Mouse (Mus musculus) macrophage (primary cell): ENCODE data around the gene Aasdhppt. TPM values are rescaled to one million over a fixed set of nuclear protein-coding genes. Genes with fewer than 3 reads are reported as not detected.

Source experiments
- H3K27ac ChIP-seq: fragments of 350-480 bp; formaldehyde crosslinking; 2 replicates; pipeline ENCODE4 v1.9.0; 2021
- H3K36me3 ChIP-seq: fragments of 350-480 bp; formaldehyde crosslinking; 2 replicates; pipeline ENCODE4 v1.9.0; 2021; ENCODE audit errors: inconsistent target
- H3K4me3 ChIP-seq: fragments of 350-480 bp; formaldehyde crosslinking; 2 replicates; pipeline ENCODE4 v1.9.0; 2021; ENCODE audit errors: inconsistent target
- H3K79me2 ChIP-seq: fragments of 350-480 bp; formaldehyde crosslinking; 2 replicates; pipeline ENCODE4 v1.9.0; 2021; ENCODE audit errors: inconsistent target
- WGBS: methylation state at CpG from one replicate; pipeline ENCODE4 v1.1.7; 2026; ENCODE audit warnings: inconsistent platforms; ENCODE audit not compliant: missing documents; 5-methylcytosine and 5-hydroxymethylcytosine counted together
- polyA plus RNA-seq: library from polyadenylated mRNA; stranded (reverse); fragments of 250-400 nt; gene quantifications from 3 replicates; pipeline ENCODE4 v1.2.4, GENCODE M21; 2018; ENCODE audit warnings: inconsistent platforms
- total RNA-seq, 78 experiments: library from RNA; depleted of rRNA; stranded (reverse); fragments of 250-400 nt; gene quantifications; 1 replicate in 9 of 78; 2 replicates in 24 of 78; 3 replicates in 43 of 78; 4 replicates in 2 of 78; pipeline ENCODE4 v1.2.4; 2018; ENCODE audit warnings: inconsistent platforms in 56 of 78

The Aasdhppt gene
- 10 to 100 TPM in 3 of 26 experiments, 1 to 10 TPM in 23; 1.1 to 12.4 (median 4.5) TPM for total RNA-seq (2018; cell fraction: chromatin; rRNA removed)
- total RNA-seq (2018; cell fraction: cytosol; rRNA removed) = 1 to 10 TPM; 4.0 to 9.5 (median 7.2) TPM
- total RNA-seq (2018; cell fraction: nucleus; rRNA removed) = 10 to 100 TPM in 4 of 26 experiments, 1 to 10 TPM in 22; 2.8 to 16.4 (median 4.4) TPM
- 7.7 to 13.4 TPM (median 7.7 TPM) in 3 replicates for polyA plus RNA-seq

DNA sequence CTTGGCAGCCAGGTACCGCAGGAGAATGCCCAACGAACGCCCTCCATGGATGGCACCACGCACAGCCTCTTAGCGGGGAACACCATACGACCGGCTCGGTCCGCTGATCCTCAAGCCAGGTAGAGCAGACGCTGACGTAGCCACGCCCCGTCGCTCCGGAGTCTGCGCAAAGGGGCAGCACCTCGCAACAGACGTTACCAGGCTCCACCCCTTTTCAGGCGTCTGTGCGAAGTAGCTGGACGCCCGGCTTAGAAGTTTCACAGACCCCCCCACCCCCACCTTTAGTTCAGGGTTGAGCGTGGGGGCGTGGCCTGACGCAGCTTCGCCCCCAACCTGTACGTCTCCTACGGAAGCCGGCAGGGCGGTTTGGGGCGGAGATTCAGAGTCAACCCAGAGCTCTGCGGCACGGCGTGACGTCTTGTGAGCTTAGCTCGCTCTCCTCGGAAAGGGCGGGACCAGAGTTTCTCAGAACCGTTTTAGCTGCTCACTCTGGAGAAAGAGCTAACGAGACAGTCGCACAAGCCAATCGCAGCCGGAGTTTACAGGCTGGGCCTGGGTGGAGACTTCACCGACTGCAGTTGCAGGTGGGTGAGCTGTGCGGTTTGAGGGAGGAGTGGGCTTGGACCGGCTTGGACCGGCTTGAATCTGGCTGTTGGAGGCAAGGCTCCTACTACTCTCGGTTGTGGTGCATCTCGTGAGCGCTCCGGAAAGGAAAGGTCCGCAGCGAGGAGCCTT is at the start of gene Aasdhppt, which contains the start of gene Kbtbd3:
TSS of gene Aasdhppt (minus strand) at position 121 of the 735 bp plus-strand sequence.
TSS of gene Kbtbd3 (plus strand) at position 483 of the 735 bp plus-strand sequence.
- peaks cover 27% of the 10 kb centered on the region for H3K79me2 ChIP-seq
- no peaks in the 10 kb centered on the region for H3K36me3 ChIP-seq
- H3K27ac ChIP-seq = peak within 1 kb of the TSS; percentile 74
- 1% methylated on average over 53 of the region's 53 CpGs for WGBS
- H3K4me3 ChIP-seq = peak within 1 kb of the TSS; percentile 94

DNA sequence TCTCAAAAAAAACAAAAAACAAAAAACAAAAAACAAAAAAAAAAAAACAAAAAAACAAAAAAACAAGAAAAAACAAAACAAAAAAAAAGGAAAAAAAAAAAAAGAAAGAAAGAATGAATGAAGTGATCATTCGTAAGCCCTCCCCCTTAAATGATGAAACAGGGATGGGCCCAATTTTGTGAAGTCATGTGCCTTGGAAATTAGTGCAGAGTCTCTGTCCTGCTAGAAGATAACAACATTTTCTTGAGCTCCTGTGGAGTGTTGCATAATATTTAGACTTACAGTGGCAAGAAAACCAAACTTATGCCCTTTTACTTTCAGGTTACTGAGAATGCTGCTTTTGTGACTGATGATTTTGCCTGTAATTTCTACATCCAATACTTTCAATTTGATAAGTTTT is 43.9 kb upstream of the Aasdhppt start:
- WGBS = 100% methylated on average over 1 of the region's 1 CpGs
- H3K4me3 ChIP-seq = no peak overlapping the region
- H3K36me3 ChIP-seq = no peaks in the 10 kb centered on the region

DNA sequence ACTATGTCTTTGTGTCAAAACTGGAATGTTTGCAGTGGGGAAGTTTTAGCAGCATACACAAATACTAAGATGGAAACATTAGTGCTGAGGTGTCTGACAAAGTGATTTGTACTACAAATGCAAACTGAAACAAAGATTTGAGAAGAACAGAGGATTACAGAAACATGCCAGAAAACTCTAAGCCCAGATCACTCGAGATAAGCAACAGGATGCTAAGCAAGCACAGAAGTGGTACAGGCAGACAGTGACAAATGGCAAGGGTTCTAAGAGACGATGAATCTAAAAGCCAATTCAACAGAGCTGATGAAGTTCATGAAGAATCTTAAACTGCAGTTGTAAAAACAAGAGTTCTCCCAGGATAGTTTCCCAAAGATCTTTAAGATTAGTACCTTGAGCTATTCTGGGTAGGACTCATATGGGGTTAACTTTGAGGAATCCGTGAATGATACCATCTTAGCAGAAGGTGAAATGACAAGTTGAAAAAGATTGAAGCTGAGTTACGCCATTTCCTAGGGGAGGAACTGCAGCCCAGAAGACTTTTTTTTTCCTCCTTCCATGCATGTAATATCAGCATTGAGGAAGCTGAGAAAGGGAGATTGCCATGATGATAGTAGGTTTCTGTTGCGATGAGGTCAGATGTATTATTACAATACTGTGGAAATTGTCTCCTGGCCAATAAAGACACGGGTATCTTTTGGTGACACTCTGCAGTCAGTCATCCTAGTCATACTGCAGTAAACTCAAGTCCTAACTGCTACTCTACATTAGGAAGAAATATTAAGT is 9.9 kb upstream of the Aasdhppt start:
- 60% methylated on average over 6 of the region's 6 CpGs for WGBS
- Histone ChIP-seq H3K27ac (no peak overlapping the region), H3K36me3 (no peaks in the 10 kb centered on the region), H3K79me2 (no peaks in the 10 kb centered on the region), H3K4me3 (no peak overlapping the region)

More for the DNA sequence above, 43.9 kb upstream of the Aasdhppt start:
- H3K27ac ChIP-seq = no peak overlapping the region
- H3K79me2 ChIP-seq = no peaks in the 10 kb centered on the region

DNA sequence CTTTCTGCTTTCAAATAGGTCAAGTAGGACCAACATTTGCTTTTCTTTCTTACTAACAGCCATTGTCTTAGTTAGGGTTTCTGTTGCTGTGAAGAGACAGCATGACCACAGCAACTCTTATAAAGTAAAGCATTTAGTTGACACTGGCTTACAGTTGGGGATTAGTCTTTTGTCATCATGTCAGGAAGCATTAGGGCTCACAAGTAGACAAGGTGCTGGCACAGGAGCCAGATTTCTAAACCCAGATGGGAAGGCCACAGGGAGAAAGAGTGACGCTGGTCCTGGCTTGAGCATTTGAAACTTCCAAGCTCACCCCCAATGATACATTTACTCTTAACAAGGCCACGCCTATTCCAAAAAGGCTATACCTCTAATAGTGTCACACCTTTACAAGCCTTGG is 6.5 kb upstream of the Aasdhppt start:
- no peaks in the 10 kb centered on the region for H3K36me3 ChIP-seq
- H3K79me2 ChIP-seq = no peaks in the 10 kb centered on the region; the same call in 1 of the 2 replicates
- no peak overlapping the region for H3K27ac ChIP-seq
- no peak overlapping the region for H3K4me3 ChIP-seq
- WGBS = 100% methylated on average over 2 of the region's 2 CpGs

DNA sequence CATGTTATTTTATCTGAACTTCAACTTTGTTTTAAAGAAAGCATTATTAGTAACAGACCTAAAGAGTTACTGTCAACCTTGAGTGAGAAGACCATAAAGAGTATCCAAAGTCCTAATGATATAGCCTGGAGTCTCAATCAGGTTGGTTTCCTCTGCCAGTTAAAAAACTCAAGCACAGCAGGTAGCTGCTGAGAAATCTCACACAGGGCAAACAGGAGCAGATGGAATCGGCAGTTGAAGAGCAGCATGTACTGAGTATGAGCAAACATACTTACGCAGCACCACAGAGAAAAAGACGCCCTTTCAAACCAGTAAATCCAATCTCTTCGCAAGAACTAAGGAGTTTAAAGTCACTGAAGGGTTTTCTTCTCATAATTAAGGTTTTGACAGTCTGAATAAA is 4.7 kb upstream of the Aasdhppt start:
- Histone ChIP-seq H3K4me3 (no peak overlapping the region), H3K27ac (no peak overlapping the region), H3K36me3 (no peaks in the 10 kb centered on the region), H3K79me2 (no peaks in the 10 kb centered on the region; the same call in 1 of the 2 replicates)
- 97% methylated on average over 4 of the region's 4 CpGs for WGBS

DNA sequence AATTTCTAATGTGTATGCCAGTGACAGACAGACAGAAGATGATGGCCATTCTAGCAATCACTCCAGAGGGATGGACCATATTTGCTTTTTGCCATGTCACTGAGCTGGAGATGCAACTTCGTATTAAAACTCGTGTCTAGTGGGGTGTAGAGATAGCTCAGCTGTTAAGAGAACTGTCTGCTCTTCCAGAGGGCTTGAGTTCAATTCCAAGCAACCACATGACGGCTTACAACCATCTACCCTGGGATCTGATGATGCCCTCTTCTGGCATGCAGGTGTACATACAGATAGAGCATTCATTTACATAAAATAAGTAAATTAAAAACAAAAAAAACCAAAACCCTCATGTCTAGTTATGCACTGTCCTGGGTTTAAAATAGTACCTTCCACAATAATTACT is 1.9 kb upstream of the Aasdhppt start:
- Histone ChIP-seq H3K4me3 (no peak overlapping the region), H3K79me2 (peaks cover 26% of the 10 kb centered on the region), H3K36me3 (no peaks in the 10 kb centered on the region), H3K27ac (no peak overlapping the region)
- WGBS = 93% methylated on average over 3 of the region's 3 CpGs

DNA sequence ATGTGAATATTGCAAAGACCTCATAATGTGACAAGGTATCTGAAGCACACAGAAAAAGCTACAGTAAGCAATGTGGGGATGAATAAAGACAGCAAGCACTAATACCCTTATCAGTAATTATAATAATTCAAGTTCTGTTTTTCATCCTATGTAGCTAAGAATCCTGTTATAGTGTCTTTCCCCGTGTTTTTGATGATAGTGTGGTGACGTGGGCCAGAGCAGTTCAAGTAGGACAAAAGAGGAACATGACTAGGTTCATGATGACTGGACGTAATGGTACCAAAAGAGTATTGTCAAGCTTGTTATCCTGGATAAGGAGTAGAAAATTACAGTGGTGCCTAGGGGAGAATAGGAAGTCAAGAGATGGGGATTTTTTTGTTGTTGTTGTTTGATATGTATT is 1.4 kb upstream of the Aasdhppt start:
- Histone ChIP-seq H3K36me3 (no peaks in the 10 kb centered on the region), H3K27ac (peak overlapping the region; percentile 74), H3K4me3 (peak overlapping the region; percentile 94), H3K79me2 (peaks cover 27% of the 10 kb centered on the region)
- 7% methylated on average over 3 of the region's 3 CpGs for WGBS

DNA sequence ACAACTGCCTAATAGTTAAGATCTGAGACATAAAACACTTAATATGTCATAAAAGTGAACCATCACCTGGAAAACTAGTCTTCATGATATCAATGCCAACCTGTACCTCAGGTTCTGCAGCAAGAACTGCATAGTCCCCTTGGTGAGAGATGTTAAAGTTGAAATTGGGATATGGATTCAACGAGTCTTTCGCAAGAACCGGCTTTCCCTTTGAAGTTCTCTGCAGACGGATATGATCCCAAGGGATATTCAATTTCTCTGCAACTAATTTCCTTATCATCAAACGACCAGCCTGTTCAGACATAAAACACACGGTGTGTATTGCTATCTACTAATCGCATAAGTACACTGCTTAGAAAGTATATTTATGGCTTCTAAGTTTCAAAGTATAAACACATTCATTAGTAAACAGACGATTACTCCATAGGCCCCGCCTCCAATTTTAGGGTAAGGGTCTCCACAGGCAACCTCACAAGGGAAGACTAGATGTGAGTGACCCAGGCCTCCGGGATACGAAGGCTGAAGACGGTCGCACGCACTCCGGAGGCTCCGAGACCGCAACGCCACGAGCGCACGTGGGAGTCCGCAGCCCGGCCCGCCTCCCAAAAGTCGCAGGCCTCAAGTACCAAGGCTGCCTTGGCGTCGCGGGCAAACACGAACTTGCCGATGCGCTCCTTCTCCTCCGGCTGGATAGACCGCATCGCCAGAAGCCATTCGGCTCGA is 482 bp downstream of the Aasdhppt start:
- Histone ChIP-seq H3K36me3 (no peaks in the 10 kb centered on the region), H3K4me3 (peak overlapping the region; percentile 94), H3K27ac (no peak overlapping the region), H3K79me2 (peaks cover 27% of the 10 kb centered on the region)
- 2% methylated on average over 34 of the region's 36 CpGs for WGBS

DNA sequence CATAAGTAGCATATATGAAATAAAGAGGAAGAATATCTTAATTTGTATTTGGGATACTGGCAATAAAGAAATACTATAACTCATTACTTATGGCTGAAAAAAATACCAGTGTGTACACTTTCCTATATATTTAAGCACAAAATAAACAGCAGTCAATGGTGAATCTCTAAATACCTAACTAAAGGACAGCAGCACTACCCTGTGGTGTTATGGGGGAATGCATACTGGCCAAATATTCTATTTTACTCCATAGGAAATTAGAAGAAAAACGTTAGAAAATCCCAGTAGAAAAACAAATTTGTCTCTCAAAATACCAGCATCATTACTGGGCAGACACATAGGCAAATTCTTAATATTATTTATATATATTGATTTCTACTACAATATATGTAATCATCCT is 4.4 kb downstream of the Aasdhppt start:
- H3K79me2 ChIP-seq = peaks cover 27% of the 10 kb centered on the region
- 60% methylated on average over 1 of the region's 1 CpGs for WGBS
- peaks cover 11% of the 10 kb centered on the region; the same call in 1 of the 2 replicates for H3K36me3 ChIP-seq
- H3K27ac ChIP-seq = no peak overlapping the region
- H3K4me3 ChIP-seq = no peak overlapping the region

DNA sequence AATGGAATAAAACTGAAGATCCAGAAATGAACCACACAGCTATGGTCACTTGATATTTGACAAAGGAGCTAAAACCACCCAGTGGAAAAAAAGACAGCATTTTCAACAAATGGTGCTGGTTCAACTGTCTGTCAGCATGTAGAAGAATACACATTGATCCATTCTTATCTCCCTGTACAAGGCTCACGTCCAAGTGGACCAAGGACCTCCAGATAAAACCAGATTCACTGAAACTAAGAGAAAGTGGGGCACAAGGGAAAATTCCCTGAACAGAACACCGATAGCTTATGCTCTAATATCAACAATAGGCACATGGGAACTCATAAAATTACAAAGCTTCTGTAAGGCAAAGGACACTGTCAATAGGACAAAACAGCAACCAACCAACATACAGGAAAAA is 8.8 kb downstream of the Aasdhppt start:
- WGBS = 92% methylated on average over 2 of the region's 2 CpGs
- H3K36me3 ChIP-seq = peaks cover 11% of the 10 kb centered on the region; the same call in 1 of the 2 replicates
- no peak overlapping the region for H3K27ac ChIP-seq
- no peaks in the 10 kb centered on the region; the same call in 1 of the 2 replicates for H3K79me2 ChIP-seq
- no peak overlapping the region for H3K4me3 ChIP-seq

DNA sequence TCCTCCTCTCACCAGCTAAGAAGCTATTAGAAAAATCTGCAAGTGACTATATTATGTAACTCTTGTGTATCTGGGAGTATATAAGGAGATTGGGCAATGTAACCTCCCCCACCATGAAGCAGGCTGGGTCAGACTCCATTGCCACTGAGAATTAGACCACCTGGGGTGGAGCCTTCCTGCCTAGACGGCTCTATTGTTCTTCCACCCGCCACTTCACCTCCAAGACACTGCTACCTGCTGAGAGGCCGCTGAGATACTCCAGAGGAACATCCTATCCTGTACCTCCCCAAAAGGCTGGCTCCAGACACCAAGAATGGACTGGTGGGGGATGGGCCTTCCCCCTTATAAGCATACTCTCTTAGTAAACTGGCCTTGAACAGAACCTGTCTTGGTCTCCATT is 25.4 kb downstream of the Aasdhppt start:
- H3K36me3 ChIP-seq = no peaks in the 10 kb centered on the region
- H3K4me3 ChIP-seq = no peak overlapping the region
- 56% methylated on average over 3 of the region's 3 CpGs for WGBS
- H3K79me2 ChIP-seq = no peaks in the 10 kb centered on the region
- no peak overlapping the region for H3K27ac ChIP-seq

DNA sequence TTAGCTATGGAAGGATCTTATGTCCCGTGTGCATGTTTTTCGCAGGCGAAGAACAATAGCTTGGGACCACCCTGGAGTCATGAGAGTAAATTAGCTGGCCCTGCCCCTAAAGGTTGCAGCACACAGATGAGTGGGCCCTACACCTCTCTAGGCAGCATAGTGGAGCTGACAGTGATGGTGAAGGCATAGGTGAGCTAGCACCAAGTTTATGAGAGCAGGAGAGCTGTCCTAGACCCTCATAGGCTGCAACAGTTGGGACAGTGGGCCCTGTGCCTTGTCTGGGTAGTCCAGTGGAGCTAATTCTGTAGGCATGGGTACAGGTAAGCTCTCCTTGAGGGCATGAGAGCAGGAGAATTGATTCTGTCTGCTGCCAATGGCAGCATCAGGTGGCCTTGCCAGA is 42.4 kb downstream of the Aasdhppt start:
- Histone ChIP-seq H3K27ac (no peak overlapping the region), H3K79me2 (no peaks in the 10 kb centered on the region), H3K4me3 (no peak overlapping the region), H3K36me3 (no peaks in the 10 kb centered on the region)
- 93% methylated on average over 3 of the region's 3 CpGs for WGBS

DNA sequence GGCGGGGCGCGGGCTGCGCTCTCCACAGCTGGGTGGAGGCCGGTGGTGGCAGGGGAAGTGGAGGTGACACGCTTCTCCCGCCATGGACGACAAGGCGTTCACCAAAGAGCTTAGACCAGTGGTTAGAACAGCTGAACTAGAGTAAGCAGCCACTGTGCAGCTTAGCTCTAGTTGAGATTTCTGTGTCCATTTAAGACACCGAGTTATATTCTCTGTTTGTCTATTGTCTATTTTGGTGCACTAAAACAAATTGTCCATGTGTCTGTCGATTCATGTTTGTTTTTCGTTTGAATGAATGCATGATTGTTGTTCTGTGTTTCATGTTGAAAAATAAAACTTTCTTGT is 48.6 kb downstream of the Aasdhppt start:
- H3K79me2 ChIP-seq = no peaks in the 10 kb centered on the region
- H3K27ac ChIP-seq = no peak overlapping the region
- WGBS = 74% methylated on average over 12 of the region's 12 CpGs
- H3K36me3 ChIP-seq = no peaks in the 10 kb centered on the region
- H3K4me3 ChIP-seq = no peak overlapping the region
